In genomic region chr3:86119237-86119932, GRCm38 (mm10) we compare ENCODE assay signal across 25 mouse cellular contexts. TPM values are rescaled to one million over a fixed set of nuclear protein-coding genes. Genes with fewer than 3 reads are reported as not detected.
A peak's percentile ranks its signal among the peaks of the same experiment; 100 is the strongest.
DNase-seq lines count a peak whose midpoint lies in the region; ATAC-seq and TF ChIP-seq lines count a peak whose summit lies in the region.
"Had no signal": no experiment of that assay in that cellular context is flagged by ENCODE, and none has a peak within 500 bp of the region (broad histone marks: within the 10 kb centered on the region; RNA-seq: fewer than 3 reads in every experiment).

No protein-coding gene starts in this region.

- no peaks in the 10 kb centered on the region for H3K4me1 ChIP-seq in midbrain, embryonic 11.5 days (ENCODE audit: control insufficient read depth, insufficient read depth, low read length)
- peaks cover 6% of the 10 kb centered on the region for H3K4me1 ChIP-seq in midbrain, embryonic 10.5 days
- H3K4me1 ChIP-seq in embryonic facial prominence, embryonic 10.5 days: peaks cover 19% of the 10 kb centered on the region
- H3K4me1 ChIP-seq in limb, embryonic 10.5 days: peaks cover 14% of the 10 kb centered on the region
- H3K4me1 ChIP-seq in lung, postnatal 0 days (ENCODE audit: insufficient read depth, low read depth, low read length): no peaks in the 10 kb centered on the region

- H3K4me3 ChIP-seq in midbrain, embryonic 11.5 days (ENCODE audit: low read depth, low read length): no peak overlapping the region
- H3K4me3 ChIP-seq in midbrain, embryonic 10.5 days: no peak overlapping the region
- no peak overlapping the region for H3K4me3 ChIP-seq in embryonic facial prominence, embryonic 10.5 days
- H3K4me3 ChIP-seq in limb, embryonic 10.5 days: no peak overlapping the region
- no peak overlapping the region for H3K4me3 ChIP-seq in lung, postnatal 0 days (ENCODE audit: low read depth, low read length)
- H3K4me3 ChIP-seq: forebrain, embryonic 10.5 days; gastrocnemius, adult 2 months; kidney, embryonic 15.5 days; left cerebral cortex, adult 2 months; limb, embryonic 13.5 days; liver, embryonic 13.5 days; lung, embryonic 15.5 days had no signal

- no peak overlapping the region for H3K9ac ChIP-seq in midbrain, embryonic 11.5 days (ENCODE audit: low read length)
- no peak overlapping the region for H3K9ac ChIP-seq in lung, postnatal 0 days (replicated peaks; ENCODE audit: low read depth)
- H3K9ac ChIP-seq: kidney, embryonic 15.5 days; limb, embryonic 13.5 days; liver, embryonic 13.5 days; lung, embryonic 15.5 days had no signal

- no peak overlapping the region for H3K4me2 ChIP-seq in midbrain, embryonic 11.5 days
- no peak overlapping the region for H3K4me2 ChIP-seq in lung, postnatal 0 days (replicated peaks; ENCODE audit: low read depth, low read length)
- H3K4me2 ChIP-seq: heart, embryonic 11.5 days; kidney, embryonic 15.5 days; limb, embryonic 13.5 days; liver, embryonic 13.5 days; lung, embryonic 15.5 days had no signal

- no peak for TF ChIP-seq EP300 in lung, postnatal 0 days (IDR thresholded peaks at IDR 0.05)

- ATAC-seq in midbrain, embryonic 11.5 days (ENCODE audit: low FRiP score): no peak
- no peak for ATAC-seq in lung, postnatal 0 days
- no peak for ATAC-seq in erythroid progenitor cell, adult 5-6 weeks (replicated peaks; ENCODE audit: low FRiP score, poor library complexity, severe bottlenecking)
- ATAC-seq: hindbrain, embryonic 16.5 days; intestine, postnatal 0 days; Patski had no signal

- no peak overlapping the region for H3K27ac ChIP-seq in midbrain, embryonic 11.5 days (ENCODE audit: low read depth, low read length)
- no peak overlapping the region for H3K27ac ChIP-seq in midbrain, embryonic 10.5 days (replicated peaks)
- peak overlapping the region; percentile 54; the same call in 1 of the 2 replicates for H3K27ac ChIP-seq in embryonic facial prominence, embryonic 10.5 days (replicated peaks)
- H3K27ac ChIP-seq in limb, embryonic 10.5 days: peak overlapping the region; percentile 62
- H3K27ac ChIP-seq in lung, postnatal 0 days (ENCODE audit: low read length): no peak overlapping the region
- H3K27ac ChIP-seq: forebrain, embryonic 10.5 days; gastrocnemius, adult 2 months; kidney, embryonic 15.5 days; left cerebral cortex, adult 2 months; limb, embryonic 13.5 days; liver, embryonic 13.5 days; lung, embryonic 15.5 days had no signal

- no peaks in the 10 kb centered on the region for H3K36me3 ChIP-seq in midbrain, embryonic 11.5 days (ENCODE audit: control insufficient read depth, insufficient read depth, low read length)
- peaks cover 20% of the 10 kb centered on the region for H3K36me3 ChIP-seq in midbrain, embryonic 10.5 days
- H3K36me3 ChIP-seq in embryonic facial prominence, embryonic 10.5 days (replicated peaks): peaks cover 49% of the 10 kb centered on the region
- peaks cover 40% of the 10 kb centered on the region for H3K36me3 ChIP-seq in limb, embryonic 10.5 days
- H3K36me3 ChIP-seq in lung, postnatal 0 days (ENCODE audit: insufficient read depth, low read length): peaks cover 30% of the 10 kb centered on the region

- peak; percentile 81 for DNase-seq in midbrain, embryonic 11.5 days (ENCODE audit: low spot score, missing footprints)
- DNase-seq in midbrain, embryonic 10.5 days (ENCODE audit: low spot score): no peak
- peak; percentile 42 for DNase-seq in WW6 (ENCODE audit: low read depth, low spot score)
- peak; percentile 51 for DNase-seq in embryonic facial prominence, embryonic 10.5 days (ENCODE audit: low spot score)
- no peak for DNase-seq in limb, embryonic 10.5 days (ENCODE audit: low spot score)
- no peak for DNase-seq in lung, postnatal 0 days (ENCODE audit: low spot score)
- DNase-seq in cerebellum, postnatal 25 days: no peak
- DNase-seq: cerebellum, adult 9-10 months; gastrocnemius, adult 2 months; heart, postnatal 10 days; kidney, postnatal 4 days; layer of hippocampus, adult 9-11 months; liver, embryonic 13.5 days; right cerebral cortex, adult 18-20 months; thymus, postnatal 4 days had no signal

- 72% methylated on average over 16 of the region's 16 CpGs for WGBS in midbrain, embryonic 11.5 days
- WGBS in midbrain, embryonic 10.5 days: 77% methylated on average over 16 of the region's 16 CpGs
- 65% methylated on average over 16 of the region's 16 CpGs for WGBS in embryonic facial prominence, embryonic 10.5 days
- WGBS in limb, embryonic 10.5 days: 66% methylated on average over 16 of the region's 16 CpGs
- 74% methylated on average over 16 of the region's 16 CpGs for WGBS in lung, postnatal 0 days

- no peak for TF ChIP-seq CTCF in lung, postnatal 0 days (IDR thresholded peaks at IDR 0.05)

- H3K9me3 ChIP-seq in midbrain, embryonic 11.5 days (ENCODE audit: control insufficient read depth, low read length): no peaks in the 10 kb centered on the region
- H3K9me3 ChIP-seq in midbrain, embryonic 10.5 days (replicated peaks): no peaks in the 10 kb centered on the region; the same call in 1 of the 2 replicates
- peaks cover 10% of the 10 kb centered on the region; the same call in 1 of the 2 replicates for H3K9me3 ChIP-seq in embryonic facial prominence, embryonic 10.5 days
- H3K9me3 ChIP-seq in limb, embryonic 10.5 days (replicated peaks): no peaks in the 10 kb centered on the region
- no peaks in the 10 kb centered on the region for H3K9me3 ChIP-seq in lung, postnatal 0 days (ENCODE audit: low read length)
- H3K9me3 ChIP-seq: kidney, embryonic 15.5 days; liver, embryonic 13.5 days; lung, embryonic 15.5 days had no signal

- H3K27me3 ChIP-seq in midbrain, embryonic 11.5 days (ENCODE audit: control insufficient read depth, insufficient read depth, low read length): no peaks in the 10 kb centered on the region
- H3K27me3 ChIP-seq in midbrain, embryonic 10.5 days (ENCODE audit: low read depth, poor library complexity, severe bottlenecking): no peaks in the 10 kb centered on the region
- no peaks in the 10 kb centered on the region for H3K27me3 ChIP-seq in embryonic facial prominence, embryonic 10.5 days (replicated peaks; ENCODE audit: low read depth, poor library complexity, severe bottlenecking)
- H3K27me3 ChIP-seq in limb, embryonic 10.5 days (ENCODE audit: low read depth, poor library complexity, severe bottlenecking): no peaks in the 10 kb centered on the region
- H3K27me3 ChIP-seq in lung, postnatal 0 days (replicated peaks; ENCODE audit: insufficient read depth, low read length): no peaks in the 10 kb centered on the region
- H3K27me3 ChIP-seq: kidney, embryonic 15.5 days; limb, embryonic 13.5 days; liver, embryonic 13.5 days; lung, embryonic 15.5 days; Patski had no signal

RNA-seq across cellular contexts. Expression of gene Rps3a1, which starts 23.1 kb away (rescaled TPM):
- 1,104 and 1,128 TPM in 2 replicates for polyA plus RNA-seq in midbrain, embryonic 11.5 days (2014; fragmentation: Nextera tagmentation; extraction: Ambion mirVana)
- 943 and 1,130 TPM in 2 replicates for polyA plus RNA-seq in midbrain, embryonic 10.5 days (2016; fragmentation: Nextera tagmentation; extraction: Ambion mirVana)
- polyA plus RNA-seq in embryonic facial prominence, embryonic 10.5 days (2016; fragmentation: Nextera tagmentation; extraction: Ambion mirVana): 1,198 and 1,219 TPM in 2 replicates
- polyA plus RNA-seq in limb, embryonic 10.5 days (2016; fragmentation: Nextera tagmentation; extraction: Ambion mirVana): 1,202 and 1,379 TPM in 2 replicates
- 946 and 953 TPM in 2 replicates for polyA plus RNA-seq in lung, postnatal 0 days (2015; fragmentation: Nextera tagmentation; extraction: Ambion mirVana)
- 1,143 and 1,236 TPM in 2 replicates for total RNA-seq in erythroid progenitor cell, adult 5-6 weeks (2015; ENCODE audit: low replicate concordance)
- 1,103 and 1,193 TPM in 2 replicates for total RNA-seq in erythroid progenitor cell, adult 5-6 weeks (2017; ENCODE audit: low replicate concordance)

Comparison
In these comparisons a context has a peak if more than half of its experiments do, and no peak if none do; other contexts are left out.
1. DNase-seq: peak in midbrain, embryonic 11.5 days (single experiment), WW6 (single experiment) and embryonic facial prominence, embryonic 10.5 days (single experiment); none in midbrain, embryonic 10.5 days (single experiment), limb, embryonic 10.5 days (single experiment), lung, postnatal 0 days (single experiment) and cerebellum, postnatal 25 days (0 of 2).
2. H3K27ac ChIP-seq: peak in embryonic facial prominence, embryonic 10.5 days (single experiment) and limb, embryonic 10.5 days (single experiment); none in midbrain, embryonic 11.5 days (single experiment), midbrain, embryonic 10.5 days (single experiment) and lung, postnatal 0 days (single experiment).